Mouse (Mus musculus) stomach, postnatal 0 days (tissue): ENCODE data around the gene F11.

ENCODE experiments used
- CTCF ChIP-seq: IDR thresholded peaks from 2 replicates; pipeline ENCODE4 v1.5.1; 2016; ENCODE audit warnings: antibody characterized with exemption, low read depth, mild to moderate bottlenecking, moderate library complexity
- EP300 ChIP-seq: optimal IDR thresholded peaks from 2 replicates; pipeline ENCODE3; 2016; ENCODE audit warnings: antibody characterized with exemption

DNA sequence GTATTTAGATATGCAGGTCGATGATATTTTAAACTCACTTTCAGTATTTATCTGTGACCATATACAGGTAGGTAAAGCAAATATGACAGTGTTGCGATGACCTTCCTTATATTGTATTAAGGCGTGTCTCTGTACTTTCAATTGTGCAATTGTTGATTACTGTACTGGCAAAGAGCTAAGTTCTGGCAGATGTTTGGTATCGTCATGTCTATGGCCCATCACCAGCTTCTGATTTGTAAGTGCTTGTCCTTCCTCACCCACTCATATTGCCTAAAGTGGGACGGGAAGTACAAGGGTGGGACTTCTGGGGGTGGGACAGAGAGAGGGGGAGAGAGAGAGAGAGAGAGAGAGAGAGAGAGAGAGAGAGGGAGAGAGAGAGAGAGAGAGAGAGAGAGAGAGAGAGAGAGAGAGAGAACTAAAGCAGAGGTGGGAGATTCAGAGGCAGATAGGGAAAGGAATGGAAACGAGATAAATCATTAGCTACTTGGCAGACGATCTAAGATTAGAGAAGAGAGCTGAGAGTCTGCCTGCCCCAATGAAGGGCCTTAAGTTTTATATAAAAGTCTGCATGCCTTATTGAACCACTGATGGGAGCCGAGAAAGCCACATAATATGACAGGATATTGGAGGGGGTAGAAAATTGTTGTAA lies 7.5 kb downstream of the F11 start:
- TF ChIP-seq CTCF: no peak
- TF ChIP-seq EP300: no peak
